In the genomic region with DNA sequence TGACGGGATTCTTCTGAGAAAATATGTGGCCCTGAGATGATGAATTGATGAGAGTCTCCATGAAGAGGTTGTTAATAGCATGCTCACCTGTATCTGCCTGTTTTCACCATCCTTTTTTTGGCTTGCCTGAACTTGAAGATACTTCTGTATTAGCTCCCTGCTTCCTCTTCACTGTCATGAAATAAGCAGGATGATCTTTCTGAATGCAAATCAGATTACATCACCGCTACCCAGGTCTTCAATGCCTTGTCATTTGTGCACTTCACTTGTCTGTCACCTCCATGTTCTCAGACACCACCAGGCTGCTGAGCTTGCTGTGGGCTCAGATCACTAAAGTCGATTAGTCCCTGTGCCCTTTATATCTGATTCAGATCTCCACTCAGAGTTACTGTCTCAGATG, we compare ENCODE assay signal across 23 mouse cellular contexts.
DNase-seq lines count a peak whose midpoint lies in the region; ATAC-seq and TF ChIP-seq lines count a peak whose summit lies in the region.
"Had no signal": no experiment of that assay in that cellular context is flagged by ENCODE, and none has a peak within 500 bp of the region (broad histone marks: within the 10 kb centered on the region; RNA-seq: fewer than 3 reads in every experiment).

No protein-coding gene starts in this region.

- H3K4me1 ChIP-seq in CH12.LX (ENCODE audit: control insufficient read depth in 1 of 2, insufficient read depth in 2 of 2), result peaks cover 10 to 26% of the 10 kb centered on the region in 2 experiments
- H3K4me1 ChIP-seq: embryonic facial prominence, embryonic 15.5 days; forebrain, embryonic 12.5 days had no signal

- no peak for TF ChIP-seq POLR2A in CH12.LX (IDR thresholded peaks at IDR 0.05; ENCODE audit: low read depth, low read length)

- H3K4me2 ChIP-seq in CH12.LX (ENCODE audit: insufficient read depth, low read depth, poor library complexity, severe bottlenecking), result no peak overlapping the region
- H3K4me2 ChIP-seq: embryonic facial prominence, embryonic 13.5 days; embryonic facial prominence, embryonic 15.5 days; forebrain, embryonic 12.5 days had no signal

- no peak overlapping the region for H3K4me3 ChIP-seq in CH12.LX (replicated peaks in 1 of 3; ENCODE audit: low read depth in 2 of 3, low read length in 2 of 3, poor library complexity in 1 of 3)
- H3K4me3 ChIP-seq: embryonic facial prominence, embryonic 13.5 days; embryonic facial prominence, embryonic 15.5 days; erythroblast, embryonic 14.5 days; forebrain, embryonic 10.5 days; forebrain, embryonic 12.5 days had no signal

- no peak for TF ChIP-seq EP300 in CH12.LX (IDR thresholded peaks at IDR 0.05; ENCODE audit: low read length)

- no peaks in the 10 kb centered on the region for H3K79me2 ChIP-seq in CH12.LX (replicated peaks; ENCODE audit: control insufficient read depth, extremely low read depth, insufficient read depth, poor library complexity, severe bottlenecking)

- H3K27ac ChIP-seq in CH12.LX (ENCODE audit: insufficient read depth, low read depth), result no peak overlapping the region
- H3K27ac ChIP-seq: embryonic facial prominence, embryonic 13.5 days; embryonic facial prominence, embryonic 15.5 days; forebrain, embryonic 10.5 days; forebrain, embryonic 12.5 days had no signal

- no peaks in the 10 kb centered on the region for H3K36me3 ChIP-seq in CH12.LX (replicated peaks in 1 of 2; ENCODE audit: control insufficient read depth in 1 of 2, insufficient read depth in 1 of 2, low read length in 1 of 2)
- H3K36me3 ChIP-seq: embryonic facial prominence, embryonic 13.5 days; embryonic facial prominence, embryonic 15.5 days; forebrain, embryonic 10.5 days; forebrain, embryonic 12.5 days had no signal

- peak; percentile 52 for ATAC-seq in granulocyte monocyte progenitor cell, adult 5-6 weeks (replicated peaks; ENCODE audit: poor library complexity, severe bottlenecking)
- ATAC-seq in megakaryocyte, adult 5-6 weeks (ENCODE audit: poor library complexity, severe bottlenecking), result peak; percentile 59
- ATAC-seq: CD4-positive, CD25-positive, alpha-beta regulatory T cell, adult 4 months; forebrain, embryonic 14.5 days; forebrain, embryonic 16.5 days had no signal

- no peaks in the 10 kb centered on the region for H3K9me3 ChIP-seq in CH12.LX (replicated peaks; ENCODE audit: low read length)
- H3K9me3 ChIP-seq: embryonic facial prominence, embryonic 13.5 days; embryonic facial prominence, embryonic 15.5 days; forebrain, embryonic 10.5 days; forebrain, embryonic 12.5 days had no signal

- no peak overlapping the region for H3K9ac ChIP-seq in CH12.LX (ENCODE audit: insufficient read depth, low read depth)
- H3K9ac ChIP-seq: embryonic facial prominence, embryonic 13.5 days; embryonic facial prominence, embryonic 15.5 days; forebrain, embryonic 12.5 days had no signal

- dilution Hi-C loops in CH12.LX (cut with MboI; ENCODE audit: extremely low pct_ligation_motif_present, extremely low pct_unique_long_range_greater_than_20kb, low sequenced_read_pairs), result no loop called here

- H3K27me3 ChIP-seq in CH12.LX (replicated peaks), result no peaks in the 10 kb centered on the region
- H3K27me3 ChIP-seq: embryonic facial prominence, embryonic 13.5 days; embryonic facial prominence, embryonic 15.5 days; forebrain, embryonic 12.5 days had no signal

- no peak for TF ChIP-seq RAD21 in CH12.LX (IDR thresholded peaks at IDR 0.05; ENCODE audit: low read depth, low read length)

- no peak for TF ChIP-seq CTCF in CH12.LX (conservative IDR thresholded peaks at IDR 0.05 in 1 of 2, IDR thresholded peaks at IDR 0.05 in 1 of 2; ENCODE audit: low read depth in 2 of 2, low read length in 2 of 2)

- DNase-seq in CH12.LX (ENCODE audit: extremely low read depth), result peak; percentile 58
- no peak for DNase-seq in urinary bladder, postnatal 25 days (ENCODE audit: low spot score)
- no peak for DNase-seq in layer of hippocampus, adult 9-10 months (ENCODE audit: low spot score)
- DNase-seq: adrenal gland, adult 2 months; adrenal gland, postnatal 10 days; adrenal gland, postnatal 25 days; B cell, adult 2 months; cerebellum, adult 11-12 months; cerebellum, adult 2 months; cerebellum, adult 9-10 months; cerebellum, postnatal 10 days; cerebellum, postnatal 25 days; embryo, embryonic 11 days had no signal

- in situ Hi-C loops in CH12.LX (cut with MboI; ENCODE audit: low pct_ligation_motif_present, low pct_unique_long_range_greater_than_20kb, low sequenced_read_pairs), result no loop called here

TF ChIP-seq in CH12.LX, 34 proteins besides CTCF, POLR2A, EP300 and RAD21:
- TF ChIP-seq MAZ (IDR thresholded peaks at IDR 0.05; ENCODE audit: low read depth, low read length), result no peak
- TF ChIP-seq MYC (IDR thresholded peaks at IDR 0.05; ENCODE audit: low read depth, low read length), result no peak
- TF ChIP-seq ZKSCAN1 (IDR thresholded peaks at IDR 0.05; ENCODE audit: borderline replicate concordance, low read depth, low read length), result no peak
- TF ChIP-seq CHD2 (IDR thresholded peaks at IDR 0.05; ENCODE audit: low read length), result no peak
- TF ChIP-seq ETS1 (conservative IDR thresholded peaks at IDR 0.05; ENCODE audit: low read depth, low read length), result no peak
- no peak for TF ChIP-seq ZC3H11A (IDR thresholded peaks at IDR 0.05; ENCODE audit: low read depth, low read length)
- TF ChIP-seq TBP (conservative IDR thresholded peaks at IDR 0.05; ENCODE audit: low read depth, low read length), result no peak
- no peak for TF ChIP-seq NELFE (IDR thresholded peaks at IDR 0.05; ENCODE audit: low read depth, low read length)
- no peak for TF ChIP-seq RCOR1 (conservative IDR thresholded peaks at IDR 0.05; ENCODE audit: low read depth, low read length)
